Mouse (Mus musculus): ENCODE measurements at regions not wholly inside any gene's neighbourhood (a gene's known extent, or its start where the extent isn't known, plus 50 kb on each side); places are given as distances from the start of the nearest gene placed in this dataset.

DNA sequence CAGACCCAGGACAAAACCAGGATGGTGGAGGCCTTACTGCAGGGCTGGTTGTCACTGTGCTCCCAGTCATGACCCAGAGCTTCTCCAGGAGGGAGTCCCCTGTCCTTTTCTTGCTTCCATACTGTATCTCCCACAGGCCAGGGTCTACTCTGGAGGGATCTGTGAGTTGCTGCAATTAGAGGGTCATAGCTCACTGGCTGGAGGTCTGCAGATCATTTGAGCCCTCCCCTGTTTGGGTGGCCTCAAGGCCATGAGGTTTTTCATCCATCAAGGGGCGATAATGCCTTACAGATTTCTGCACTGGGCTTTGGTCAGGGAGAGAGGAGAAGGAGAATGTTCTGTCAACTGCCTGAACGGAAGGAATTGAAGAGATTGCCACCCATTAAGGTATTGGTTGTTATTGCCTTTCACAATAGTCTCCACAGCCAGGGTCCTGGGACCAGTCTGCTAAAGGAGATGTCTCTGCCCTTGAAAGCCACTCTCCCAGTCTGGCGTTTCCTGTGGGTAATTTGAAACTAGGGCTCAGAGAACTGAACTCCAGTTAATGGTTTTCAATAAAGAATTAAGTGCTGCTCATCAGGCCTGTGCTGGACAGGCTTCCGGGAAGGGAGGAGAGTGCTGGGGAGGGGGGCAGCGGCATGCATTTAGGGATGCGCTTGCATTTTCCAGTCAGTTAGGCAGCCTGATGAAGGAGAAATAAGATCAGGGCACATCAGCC, 147.4 kb downstream of the Dmrta2 start:
- no peak for DNase-seq

DNA sequence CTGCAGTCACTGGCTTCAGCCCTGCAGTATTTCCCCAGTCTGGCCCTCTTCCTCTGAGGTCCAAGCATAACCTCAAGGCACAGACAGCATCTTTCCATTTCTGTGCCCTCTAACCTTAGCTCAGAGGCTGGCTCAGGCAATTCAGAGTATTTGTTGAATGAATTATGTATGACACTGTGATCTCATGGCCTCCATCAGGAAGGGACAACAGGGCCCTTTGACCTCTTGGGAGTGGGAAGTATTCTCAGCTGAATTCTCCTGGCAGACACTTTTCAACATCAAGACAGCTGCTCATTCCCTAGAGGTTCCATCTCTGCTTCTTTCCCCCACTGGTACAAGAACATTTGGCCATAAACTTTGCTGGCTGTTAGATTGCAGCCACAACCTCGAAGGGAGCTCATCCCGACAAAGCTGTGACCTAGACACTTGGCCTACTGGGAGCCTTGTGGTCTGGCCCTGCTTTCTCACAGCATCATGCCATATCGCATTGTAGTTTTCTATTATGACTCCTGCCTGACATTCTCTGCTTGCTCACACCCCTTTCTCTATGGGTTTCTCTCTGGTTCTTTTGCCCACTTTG, 150.2 kb downstream of the Dmrta2 start:
- DNase-seq, result no peak

DNA sequence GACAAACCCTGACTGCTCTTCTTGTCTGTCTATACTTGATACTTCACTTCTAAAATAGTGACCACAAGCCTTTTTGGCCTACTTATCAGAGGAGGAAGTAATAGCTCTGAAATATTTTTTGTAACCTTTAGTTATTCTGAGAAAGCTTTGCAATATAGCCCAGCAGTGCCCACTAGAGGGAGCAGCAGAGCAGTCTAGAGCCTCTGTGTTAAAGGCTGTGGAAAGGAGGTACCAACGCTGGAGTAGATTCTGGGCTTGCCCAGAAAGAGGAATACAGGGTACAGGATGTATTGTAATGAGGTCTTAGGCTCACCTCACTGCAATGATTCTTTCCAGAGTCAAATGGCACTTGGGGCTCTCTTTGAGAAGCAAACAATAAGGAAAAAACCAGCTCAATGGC, 151.1 kb downstream of the Dmrta2 start:
- peak; percentile 79 for DNase-seq

- DNase-seq, result no peak
Observed at GRCm38 (mm10) chr4:110129518-110129917, 151.7 kb downstream of the Dmrta2 start.

- DNase-seq, result no peak
Observed at GRCm38 (mm10) chr4:110132061-110132460, 154.2 kb downstream of the Dmrta2 start.

- no peak for DNase-seq
Observed at GRCm38 (mm10) chr4:110134036-110134435, 156.2 kb downstream of the Dmrta2 start.

DNA sequence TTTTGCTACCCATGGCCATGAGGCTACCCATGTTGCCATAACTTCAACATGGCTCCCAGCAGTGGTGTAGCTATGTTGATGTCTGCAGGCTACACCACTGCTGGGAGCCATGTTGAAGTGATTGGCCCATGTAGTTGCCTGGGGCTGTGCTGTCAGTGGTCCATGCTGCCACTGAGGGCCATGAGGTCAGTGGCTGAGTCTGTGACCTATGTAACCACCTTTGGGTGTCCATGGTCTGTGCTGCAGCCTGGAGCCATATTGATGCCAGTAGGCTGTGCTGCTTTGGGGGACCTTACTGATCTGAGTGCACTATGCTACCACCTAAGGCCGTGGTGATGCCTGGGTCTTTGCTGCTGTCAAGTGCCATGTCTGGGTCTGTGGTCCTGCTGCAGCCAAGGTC, 167.4 kb downstream of the Dmrta2 start:
- DNase-seq, result no peak

- no peak for DNase-seq
Observed at GRCm38 (mm10) chr4:110152103-110152946, 174.5 kb downstream of the Dmrta2 start.

Data from right cerebral cortex, adult 18-20 months (tissue).